Mouse (Mus musculus) kidney, embryonic 16.5 days (tissue): ENCODE measurements around the gene Sltm. TPM values are rescaled to one million over a fixed set of nuclear protein-coding genes. Genes with fewer than 3 reads are reported as not detected.

Experiments
- ATAC-seq: fragments of 200-750 bp; cut with Nextera tagmentation; 2 replicates; pipeline ENCODE4 v1.8.0; 2017; ENCODE audit warnings: moderate TSS enrichment; ENCODE audit not compliant: low FRiP score, low TSS enrichment
- H3K27ac ChIP-seq: fragments of 300-500 bp; sonication (generic); 2 replicates; pipeline ENCODE4 v1.5.1; 2014; ENCODE audit warnings: low read length
- H3K27me3 ChIP-seq: fragments of 300-500 bp; sonication (generic); 2 replicates; pipeline ENCODE4 v1.6.1; 2014; ENCODE audit warnings: low read length, control low read depth, mixed read lengths; ENCODE audit not compliant: insufficient read depth
- H3K36me3 ChIP-seq: fragments of 300-500 bp; sonication (generic); 2 replicates; pipeline ENCODE4 v1.6.1; 2014; ENCODE audit warnings: low read length, control low read depth, mixed read lengths; ENCODE audit not compliant: insufficient read depth
- H3K4me1 ChIP-seq: fragments of 300-500 bp; sonication (generic); 2 replicates; pipeline ENCODE4 v1.6.1; 2014; ENCODE audit warnings: low read length, control low read depth, mixed read lengths; ENCODE audit not compliant: insufficient read depth
- H3K4me2 ChIP-seq: fragments of 300-500 bp; sonication (generic); replicated peaks from 2 replicates; pipeline ENCODE4 v1.6.1; 2014; ENCODE audit warnings: low read depth, low read length
- H3K4me3 ChIP-seq: fragments of 300-500 bp; sonication (generic); 2 replicates; pipeline ENCODE4 v1.5.1; 2014; ENCODE audit warnings: mild to moderate bottlenecking, low read length
- H3K9ac ChIP-seq: fragments of 300-500 bp; sonication (generic); replicated peaks from 2 replicates; pipeline ENCODE4 v1.6.1; 2014; ENCODE audit warnings: low read length
- H3K9me3 ChIP-seq: fragments of 300-500 bp; sonication (generic); 2 replicates; pipeline ENCODE4 v1.6.1; 2016; ENCODE audit warnings: low read length, control low read depth
- WGBS: fragments of 180-500 bp; shearing (Covaris S2); extraction: QIAGEN DNeasy Blood & Tissue Kit; methylation state at CpG from one replicate; pipeline ENCODE4 v1.1.7; 2014; 5-methylcytosine and 5-hydroxymethylcytosine counted together
- polyA plus RNA-seq: library from polyadenylated mRNA; unstranded; fragments of >200 nt; fragmentation: Nextera tagmentation; extraction: Ambion mirVana; gene quantifications from 2 replicates; pipeline ENCODE4 v1.2.1, GENCODE M21; 2015

The Sltm gene
- polyA plus RNA-seq, 1 experiment from 2014 or later: 49.2 TPM

- ATAC-seq: no peak
- no peak overlapping the region for H3K27ac ChIP-seq
Observed at GRCm38 (mm10) chr9:70636748-70637147, 94.2 kb downstream of the Sltm start.

More at GRCm38 (mm10) chr9:70636748-70637147, 94.2 kb downstream of the Sltm start:
- H3K4me2 ChIP-seq: no peak overlapping the region
- H3K4me1 ChIP-seq: no peaks in the 10 kb centered on the region
- H3K4me3 ChIP-seq: no peak overlapping the region
- H3K9me3 ChIP-seq: no peaks in the 10 kb centered on the region
- H3K27me3 ChIP-seq: no peaks in the 10 kb centered on the region
- WGBS: 91% methylated on average over 2 of the region's 2 CpGs
- no peaks in the 10 kb centered on the region for H3K36me3 ChIP-seq
- H3K9ac ChIP-seq: no peak overlapping the region

Other genes starting within 250 kb of the Sltm start
- gene Ccnb2, start 121.2 kb upstream of the Sltm start, polyA plus RNA-seq: 221 and 223 TPM in 2 replicates
- 27.1 and 31.2 TPM in 2 replicates for gene Rnf111, start 39.0 kb upstream of the Sltm start, polyA plus RNA-seq
- 0.17 and 0.36 TPM in 2 replicates for gene Gm10642, start 113.5 kb downstream of the Sltm start, polyA plus RNA-seq
- gene Mindy2, start 114.4 kb downstream of the Sltm start, polyA plus RNA-seq: 8.8 and 10.3 TPM in 2 replicates
- gene Adam10, start 136.2 kb downstream of the Sltm start, polyA plus RNA-seq: 88.7 and 90.1 TPM in 2 replicates